Mouse (Mus musculus) natural killer cell, adult 2 months (primary cell): Measurements from ENCODE around the gene Olfr1388.
"Not testable (repeated sequence)": the region's sequence is repeated elsewhere in the genome, so short reads cannot be mapped to it uniquely, and the experiment has no call there.

ENCODE experiments used
- DNase-seq, 2 experiments: peaks; one replicate each; pipeline ENCODE4 v3.0.0; 2022; ENCODE audit warnings: low spot score in 2 of 2

Olfr1388 gene

GRCm38 (mm10) chr11:49436411-49436810 is at the start of gene Olfr1388:
TSS of gene Olfr1388 (plus strand) at chr11:49436624.
- DNase-seq = no peak

GRCm38 (mm10) chr11:49392707-49393106 is 43.7 kb upstream of the Olfr1388 start:
- not testable (repeated sequence) for DNase-seq

GRCm38 (mm10) chr11:49406784-49407183 is 29.6 kb upstream of the Olfr1388 start:
- no peak for DNase-seq

- DNase-seq = peak; percentile 1 to 3
Observed at GRCm38 (mm10) chr11:49410540-49410939, 25.9 kb upstream of the Olfr1388 start.

GRCm38 (mm10) chr11:49422767-49423166 is 13.7 kb upstream of the Olfr1388 start, which contains the start of gene Olfr1389:
TSS of gene Olfr1389 (plus strand) at chr11:49423067.
- DNase-seq = no peak

GRCm38 (mm10) chr11:49425257-49425927 is 11.0 kb upstream of the Olfr1388 start:
- no peak for DNase-seq

- no peak for DNase-seq
Observed at GRCm38 (mm10) chr11:49429641-49430040, 6.8 kb upstream of the Olfr1388 start.

GRCm38 (mm10) chr11:49455043-49455442 is 18.6 kb downstream of the Olfr1388 start, which contains the start of gene Olfr1387:
TSS of gene Olfr1387 (plus strand) at chr11:49455343.
- DNase-seq = no peak

- DNase-seq = not testable (repeated sequence)
Observed at GRCm38 (mm10) chr11:49464746-49465145, 28.3 kb downstream of the Olfr1388 start, which contains the start of gene Olfr1386. TSS of gene Olfr1386 (plus strand) at chr11:49465046.

- no peak for DNase-seq
Observed at GRCm38 (mm10) chr11:49485973-49486372, 49.5 kb downstream of the Olfr1388 start.

- DNase-seq = not testable (repeated sequence)
Observed at GRCm38 (mm10) chr11:49488770-49489169, 52.3 kb downstream of the Olfr1388 start, which contains the start of gene Olfr1385. TSS of gene Olfr1385 (plus strand) at chr11:49489070.
